Mouse (Mus musculus): ENCODE measurements around the gene Zbtb34. TPM values are rescaled to one million over a fixed set of nuclear protein-coding genes. Genes with fewer than 3 reads are reported as not detected.

Zbtb34 gene
- polyA plus RNA-seq (2011; ENCODE audit: insufficient read depth, insufficient read length, low replicate concordance, missing spikeins), result 3.1 and 5.7 TPM in 2 replicates

DNA sequence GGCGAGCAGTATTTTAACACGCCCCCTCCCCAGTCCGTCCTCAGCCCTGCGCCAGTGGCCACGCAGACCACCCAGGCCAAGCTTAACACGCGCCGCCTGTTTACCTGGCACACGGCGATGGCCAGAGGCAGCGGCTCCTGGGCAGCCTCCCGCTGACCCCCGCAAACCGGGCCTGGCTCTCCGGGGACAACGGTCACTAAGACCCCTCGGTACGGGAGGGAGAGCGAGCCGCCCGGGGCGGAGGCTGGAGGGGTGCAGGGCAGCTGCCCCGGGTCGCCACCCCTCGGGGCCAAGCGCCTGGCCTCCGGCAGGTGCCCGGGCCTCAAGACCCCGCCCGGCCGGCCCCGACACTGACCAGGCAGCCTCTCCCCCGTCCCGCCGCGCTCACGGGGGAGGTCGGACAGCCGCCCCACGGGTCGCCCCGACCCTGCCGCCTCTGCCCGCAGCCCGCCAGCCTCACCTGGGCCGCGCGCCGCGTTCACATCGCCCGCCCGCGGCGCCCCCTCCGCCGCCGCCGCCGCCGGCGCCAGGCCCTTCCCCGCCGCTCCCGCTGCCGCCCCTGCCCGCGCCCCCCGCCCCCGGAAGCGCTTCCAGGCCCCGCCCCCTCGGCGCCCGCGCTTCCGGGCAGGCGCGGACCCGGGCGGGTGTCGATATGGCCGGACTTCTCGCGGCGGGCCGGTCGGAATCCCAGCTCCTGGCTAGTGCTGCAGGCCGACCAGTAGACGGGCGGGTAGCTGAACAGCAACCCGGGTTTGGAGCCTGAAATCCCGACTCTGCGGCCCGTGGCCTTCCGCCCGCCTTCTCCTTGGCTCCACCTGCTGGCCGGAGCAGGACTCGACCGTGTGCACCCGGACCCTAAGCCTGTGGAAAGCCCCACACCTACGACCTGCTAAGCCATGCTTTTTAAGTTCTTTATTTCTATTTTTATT is at the start of gene Zbtb34:
TSS of gene Zbtb34 (minus strand) at position 554 of the 929 bp plus-strand sequence.
- Histone ChIP-seq H3K4me1 (ENCODE audit: control insufficient read depth, insufficient read depth, low read length) (no peaks in the 10 kb centered on the region; the same call in none of the 2 replicates), H3K27ac (ENCODE audit: control insufficient read depth, insufficient read depth, low read depth, low read length, poor library complexity) (peak within 1 kb of the TSS; percentile 84), H3K4me3 (replicated peaks; ENCODE audit: control insufficient read depth, low read depth, low read length) (peak within 1 kb of the TSS; percentile 83)
- TF ChIP-seq CTCF (IDR thresholded peaks at IDR 0.05; ENCODE audit: control insufficient read depth, insufficient read depth, low read length) (peak; percentile 87), POLR2A (IDR thresholded peaks at IDR 0.05; ENCODE audit: borderline replicate concordance, control insufficient read depth, low read depth, low read length) (peak; percentile 61; the same call in 1 of the 2 replicates)
- WGBS, result 1% methylated on average over 88 of the region's 102 CpGs

DNA sequence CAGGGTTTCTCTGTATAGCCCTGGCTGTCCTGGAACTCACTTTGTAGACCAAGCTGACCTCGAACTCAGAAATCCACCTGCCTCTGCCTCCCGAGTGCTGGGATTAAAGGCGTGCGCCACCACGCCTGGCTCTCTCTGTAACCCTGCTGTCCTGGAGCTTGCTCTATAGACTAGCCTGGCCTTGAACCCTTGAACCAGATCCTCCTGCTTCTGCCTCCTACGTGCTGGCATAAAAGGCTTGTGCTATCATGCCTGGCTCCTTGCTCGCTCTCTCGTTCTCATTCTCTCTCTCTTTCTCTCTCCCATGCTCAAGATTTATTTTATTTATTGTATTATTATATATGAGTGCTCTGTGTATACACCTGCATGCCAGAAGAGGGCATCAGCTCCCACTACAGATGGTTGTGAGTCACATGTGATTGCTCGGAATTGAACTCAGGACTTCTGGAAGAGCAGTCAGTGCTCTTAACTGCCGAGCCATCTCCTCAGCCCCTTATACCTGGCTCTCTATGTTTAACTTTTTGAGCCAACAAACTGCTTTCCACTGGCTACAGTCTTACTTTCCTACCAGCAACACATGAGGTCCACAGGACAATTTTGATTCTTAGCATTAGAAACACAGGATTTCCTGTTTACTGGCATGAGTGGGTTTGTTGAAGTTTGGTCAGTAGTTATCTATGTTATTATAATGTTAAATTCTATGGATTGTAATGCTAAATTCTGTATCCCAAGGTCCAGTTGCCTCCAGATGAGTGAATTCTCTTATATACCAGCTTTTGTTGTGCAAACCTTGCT is 47.0 kb upstream of the Zbtb34 start:
- Histone ChIP-seq H3K4me3 (replicated peaks; ENCODE audit: control insufficient read depth, low read depth, low read length) (no peak overlapping the region), H3K4me1 (ENCODE audit: control insufficient read depth, insufficient read depth, low read length) (no peaks in the 10 kb centered on the region), H3K27ac (ENCODE audit: control insufficient read depth, insufficient read depth, low read depth, low read length, poor library complexity) (no peak overlapping the region)
- 85% methylated on average over 10 of the region's 10 CpGs for WGBS
- TF ChIP-seq CTCF (IDR thresholded peaks at IDR 0.05; ENCODE audit: control insufficient read depth, insufficient read depth, low read length) (no peak), POLR2A (IDR thresholded peaks at IDR 0.05; ENCODE audit: borderline replicate concordance, control insufficient read depth, low read depth, low read length) (no peak)

DNA sequence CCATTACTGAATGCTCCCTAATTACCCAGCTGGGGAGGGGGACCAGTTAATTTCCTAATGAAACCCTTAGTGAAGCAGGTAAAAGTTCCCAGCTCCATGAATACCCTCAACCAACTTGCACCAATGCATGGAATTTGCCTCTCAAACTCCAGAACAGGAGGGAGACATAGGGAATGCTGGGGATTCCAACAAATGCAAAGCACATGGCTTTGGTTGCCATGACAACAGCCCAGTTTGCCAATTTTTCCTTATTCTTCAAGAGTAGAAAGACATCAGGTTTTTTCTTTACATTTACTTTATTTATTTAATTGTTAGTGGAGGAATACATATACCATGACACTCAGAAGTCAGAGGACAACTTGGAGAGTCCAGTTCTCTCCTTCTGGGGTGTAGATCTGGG is 44.8 kb upstream of the Zbtb34 start:
- no peak overlapping the region for H3K27ac ChIP-seq (ENCODE audit: control insufficient read depth, insufficient read depth, low read depth, low read length, poor library complexity)
- H3K4me3 ChIP-seq (replicated peaks; ENCODE audit: control insufficient read depth, low read depth, low read length), result no peak overlapping the region
- TF ChIP-seq CTCF (IDR thresholded peaks at IDR 0.05; ENCODE audit: control insufficient read depth, insufficient read depth, low read length), result no peak
- TF ChIP-seq POLR2A (IDR thresholded peaks at IDR 0.05; ENCODE audit: borderline replicate concordance, control insufficient read depth, low read depth, low read length), result no peak
- H3K4me1 ChIP-seq (ENCODE audit: control insufficient read depth, insufficient read depth, low read length), result no peaks in the 10 kb centered on the region

DNA sequence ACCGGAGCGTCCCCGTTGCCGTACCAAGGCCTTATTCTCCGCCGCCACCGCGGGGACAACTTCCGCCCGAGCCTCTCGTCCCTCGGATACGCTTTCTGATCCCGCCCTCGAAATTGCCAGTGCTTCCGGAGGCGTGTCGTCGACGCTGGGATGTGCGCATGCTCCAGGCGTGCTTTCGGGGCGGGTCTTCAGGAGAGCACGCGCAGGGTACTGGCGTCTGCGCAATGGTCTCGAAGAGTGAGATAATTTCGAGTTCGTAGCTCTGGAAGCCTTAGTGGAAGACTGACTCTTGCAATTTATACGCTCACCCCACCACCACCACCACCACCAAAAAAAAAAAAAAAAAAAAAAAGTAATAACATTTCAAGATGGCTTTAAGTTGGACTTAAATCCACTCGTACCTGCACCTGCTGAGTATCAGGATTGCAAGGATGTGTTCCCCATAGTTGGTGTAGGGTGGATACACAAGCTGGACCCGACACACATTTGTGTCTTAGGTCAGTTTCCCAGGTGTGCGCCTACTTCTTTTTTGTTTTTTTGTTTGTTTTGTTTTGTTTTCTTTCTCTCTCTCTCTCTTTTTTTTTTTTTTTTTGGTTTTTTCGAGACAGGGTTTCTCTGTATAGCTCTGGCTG is 37.5 kb upstream of the Zbtb34 start, which contains the start of gene Zbtb43:
TSS of gene Zbtb43 (minus strand) at position 94 of the 632 bp plus-strand sequence.
- Histone ChIP-seq H3K27ac (ENCODE audit: control insufficient read depth, insufficient read depth, low read depth, low read length, poor library complexity) (peak within 1 kb of the TSS; percentile 74), H3K4me1 (ENCODE audit: control insufficient read depth, insufficient read depth, low read length) (peaks cover 1% of the 10 kb centered on the region; the same call in 1 of the 2 replicates), H3K4me3 (replicated peaks; ENCODE audit: control insufficient read depth, low read depth, low read length) (peak within 1 kb of the TSS; percentile 85)
- 4% methylated on average over 36 of the region's 36 CpGs for WGBS
- TF ChIP-seq CTCF (IDR thresholded peaks at IDR 0.05; ENCODE audit: control insufficient read depth, insufficient read depth, low read length) (0 out of 2 replicates have a peak, but pooled peaks have one; percentile 10), POLR2A (IDR thresholded peaks at IDR 0.05; ENCODE audit: borderline replicate concordance, control insufficient read depth, low read depth, low read length) (peak; percentile 95)

DNA sequence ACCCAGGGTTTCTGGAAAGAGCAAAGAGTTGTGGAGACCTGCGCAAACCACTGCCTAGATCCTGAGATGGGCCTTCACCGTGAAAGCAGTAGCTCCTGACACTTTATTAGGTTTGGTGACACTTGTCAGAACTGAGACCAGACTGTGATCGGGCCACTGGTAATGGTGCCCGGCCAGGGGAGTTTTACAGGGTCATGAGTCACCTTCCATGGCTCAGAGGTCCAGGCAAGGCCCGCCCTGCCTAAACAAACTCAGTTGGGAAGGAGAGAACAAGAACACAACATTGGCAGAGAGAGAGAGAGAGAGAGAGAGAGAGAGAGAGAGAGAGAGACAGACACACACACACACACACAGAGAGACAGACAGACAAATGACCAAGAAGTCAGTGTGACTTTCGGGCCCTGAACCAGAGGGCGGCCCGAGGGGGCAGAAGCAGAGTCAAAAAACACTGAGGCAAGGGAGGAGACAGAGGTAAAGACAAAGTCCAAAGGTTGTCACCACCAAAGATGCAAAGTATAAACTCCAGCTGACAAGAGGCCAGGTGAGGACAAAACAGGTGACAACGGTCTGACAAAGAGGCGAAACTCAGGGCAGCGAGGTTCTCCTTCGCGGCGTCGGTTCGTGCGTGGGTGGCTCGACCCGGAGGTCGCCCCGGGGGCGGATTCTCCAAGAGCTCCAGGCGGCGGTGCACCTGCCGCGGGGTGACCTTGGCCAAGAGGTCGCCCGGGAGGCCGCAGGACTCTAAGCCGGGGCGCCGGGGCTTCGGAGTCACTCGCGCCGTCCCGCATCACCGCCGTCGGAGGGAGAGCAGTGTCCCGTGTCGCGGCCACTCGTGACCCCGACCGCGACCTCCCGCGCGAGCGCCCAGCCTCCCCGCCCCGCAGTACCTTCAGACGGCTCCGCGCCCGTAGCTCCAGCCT is 36.7 kb upstream of the Zbtb34 start:
- Histone ChIP-seq H3K27ac (ENCODE audit: control insufficient read depth, insufficient read depth, low read depth, low read length, poor library complexity) (peak overlapping the region; percentile 74), H3K4me1 (ENCODE audit: control insufficient read depth, insufficient read depth, low read length) (peaks cover 1% of the 10 kb centered on the region; the same call in 1 of the 2 replicates), H3K4me3 (replicated peaks; ENCODE audit: control insufficient read depth, low read depth, low read length) (peak overlapping the region; percentile 85)
- no peak for TF ChIP-seq POLR2A (IDR thresholded peaks at IDR 0.05; ENCODE audit: borderline replicate concordance, control insufficient read depth, low read depth, low read length)
- 4% methylated on average over 56 of the region's 57 CpGs for WGBS

DNA sequence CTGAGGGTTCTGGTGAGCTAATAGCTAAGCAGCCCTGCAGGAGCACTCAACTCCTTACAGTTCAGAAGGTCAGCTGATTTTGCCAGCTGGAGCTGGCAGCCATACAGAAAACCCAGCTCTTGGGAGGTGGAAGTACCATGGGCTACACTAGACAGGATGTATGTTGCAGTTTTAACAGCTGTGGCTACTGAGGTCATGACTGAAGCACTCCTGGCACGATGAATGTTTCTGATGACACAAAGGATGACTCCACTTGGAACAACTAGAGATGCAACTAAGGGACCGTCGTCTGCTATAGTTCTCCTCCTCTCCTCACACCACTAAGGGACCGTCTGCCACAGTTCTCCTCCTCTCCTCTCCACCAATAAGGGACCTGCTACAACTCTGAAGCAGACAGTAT is 34.8 kb upstream of the Zbtb34 start:
- 64% methylated on average over 4 of the region's 4 CpGs for WGBS
- H3K4me3 ChIP-seq (replicated peaks; ENCODE audit: control insufficient read depth, low read depth, low read length), result no peak overlapping the region
- H3K4me1 ChIP-seq (ENCODE audit: control insufficient read depth, insufficient read depth, low read length), result peaks cover 1% of the 10 kb centered on the region; the same call in 1 of the 2 replicates
- no peak overlapping the region for H3K27ac ChIP-seq (ENCODE audit: control insufficient read depth, insufficient read depth, low read depth, low read length, poor library complexity)
- no peak for TF ChIP-seq POLR2A (IDR thresholded peaks at IDR 0.05; ENCODE audit: borderline replicate concordance, control insufficient read depth, low read depth, low read length)
- no peak for TF ChIP-seq CTCF (IDR thresholded peaks at IDR 0.05; ENCODE audit: control insufficient read depth, insufficient read depth, low read length)

DNA sequence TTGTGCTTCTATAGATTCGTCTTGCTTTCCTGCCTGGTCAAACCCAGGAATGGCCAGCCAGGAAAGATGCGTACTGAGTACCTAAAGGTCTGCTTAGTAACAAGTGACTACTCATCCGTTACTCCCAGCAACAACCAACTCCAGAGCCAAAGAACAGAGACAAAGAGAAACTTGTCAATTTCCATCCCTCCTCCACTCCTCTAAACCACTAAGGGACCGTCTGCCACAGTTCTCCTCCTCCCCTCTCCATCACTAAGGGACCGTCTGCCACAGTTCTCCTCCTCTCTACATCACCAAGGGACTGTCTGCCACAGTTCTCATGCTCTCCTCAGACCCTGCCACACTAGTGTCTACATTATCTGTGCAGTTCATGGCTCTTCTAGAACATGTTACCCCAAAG is 34.1 kb upstream of the Zbtb34 start:
- TF ChIP-seq POLR2A (IDR thresholded peaks at IDR 0.05; ENCODE audit: borderline replicate concordance, control insufficient read depth, low read depth, low read length) (no peak), CTCF (IDR thresholded peaks at IDR 0.05; ENCODE audit: control insufficient read depth, insufficient read depth, low read length) (no peak)
- no peak overlapping the region for H3K4me3 ChIP-seq (replicated peaks; ENCODE audit: control insufficient read depth, low read depth, low read length)
- no peak overlapping the region for H3K27ac ChIP-seq (ENCODE audit: control insufficient read depth, insufficient read depth, low read depth, low read length, poor library complexity)
- 85% methylated on average over 5 of the region's 5 CpGs for WGBS
- peaks cover 1% of the 10 kb centered on the region; the same call in 1 of the 2 replicates for H3K4me1 ChIP-seq (ENCODE audit: control insufficient read depth, insufficient read depth, low read length)

All from bone marrow, adult 2 months (tissue).